Mouse (Mus musculus) lung, postnatal 14 days (tissue): ENCODE results near the gene Nxpe3.

Experiments used
- DNase-seq: peaks from one replicate; pipeline ENCODE4 v3.0.0; 2021

The Nxpe3 gene

GRCm38 (mm10) chr16:55832617-55833016 lies 62.5 kb downstream of the Nxpe3 start:
- no peak for DNase-seq

GRCm38 (mm10) chr16:55832040-55832439 lies 63.0 kb downstream of the Nxpe3 start:
- no peak for DNase-seq

- no peak for DNase-seq
Measured at GRCm38 (mm10) chr16:55831451-55831850, 63.6 kb downstream of the Nxpe3 start.

- DNase-seq, result peak; percentile 27
Measured at GRCm38 (mm10) chr16:55823398-55824155, 71.5 kb downstream of the Nxpe3 start.

- no peak for DNase-seq
Measured at GRCm38 (mm10) chr16:55822741-55823397, 72.2 kb downstream of the Nxpe3 start.

GRCm38 (mm10) chr16:55821997-55822740 lies 72.9 kb downstream of the Nxpe3 start:
- peak; percentile 94 for DNase-seq

GRCm38 (mm10) chr16:55821571-55821981 lies 73.5 kb downstream of the Nxpe3 start:
- DNase-seq, result peak; percentile 36

- no peak for DNase-seq
Measured at GRCm38 (mm10) chr16:55820916-55821570, 74.0 kb downstream of the Nxpe3 start.

- DNase-seq, result no peak
Measured at GRCm38 (mm10) chr16:55820161-55820915, 74.7 kb downstream of the Nxpe3 start.

GRCm38 (mm10) chr16:55819186-55819861 lies 75.8 kb downstream of the Nxpe3 start:
- peak; percentile 68 for DNase-seq

GRCm38 (mm10) chr16:55817717-55818515 lies 77.2 kb downstream of the Nxpe3 start:
- no peak for DNase-seq

GRCm38 (mm10) chr16:55816202-55816941 lies 78.7 kb downstream of the Nxpe3 start:
- DNase-seq, result no peak

- no peak for DNase-seq
Measured at GRCm38 (mm10) chr16:55815466-55815865, 79.6 kb downstream of the Nxpe3 start.

GRCm38 (mm10) chr16:55814686-55815085 lies 80.4 kb downstream of the Nxpe3 start:
- DNase-seq, result no peak

- DNase-seq, result no peak
Measured at GRCm38 (mm10) chr16:55813916-55814315, 81.2 kb downstream of the Nxpe3 start.

- DNase-seq, result no peak
Measured at GRCm38 (mm10) chr16:55811792-55812191, 83.3 kb downstream of the Nxpe3 start.

GRCm38 (mm10) chr16:55809779-55810514 lies 85.1 kb downstream of the Nxpe3 start:
- no peak for DNase-seq

- no peak for DNase-seq
Measured at GRCm38 (mm10) chr16:55809345-55809744, 85.7 kb downstream of the Nxpe3 start.

GRCm38 (mm10) chr16:55807505-55807932 lies 87.6 kb downstream of the Nxpe3 start:
- no peak for DNase-seq
